Mouse (Mus musculus): Measurements from ENCODE around the gene Pimreg.

DNA sequence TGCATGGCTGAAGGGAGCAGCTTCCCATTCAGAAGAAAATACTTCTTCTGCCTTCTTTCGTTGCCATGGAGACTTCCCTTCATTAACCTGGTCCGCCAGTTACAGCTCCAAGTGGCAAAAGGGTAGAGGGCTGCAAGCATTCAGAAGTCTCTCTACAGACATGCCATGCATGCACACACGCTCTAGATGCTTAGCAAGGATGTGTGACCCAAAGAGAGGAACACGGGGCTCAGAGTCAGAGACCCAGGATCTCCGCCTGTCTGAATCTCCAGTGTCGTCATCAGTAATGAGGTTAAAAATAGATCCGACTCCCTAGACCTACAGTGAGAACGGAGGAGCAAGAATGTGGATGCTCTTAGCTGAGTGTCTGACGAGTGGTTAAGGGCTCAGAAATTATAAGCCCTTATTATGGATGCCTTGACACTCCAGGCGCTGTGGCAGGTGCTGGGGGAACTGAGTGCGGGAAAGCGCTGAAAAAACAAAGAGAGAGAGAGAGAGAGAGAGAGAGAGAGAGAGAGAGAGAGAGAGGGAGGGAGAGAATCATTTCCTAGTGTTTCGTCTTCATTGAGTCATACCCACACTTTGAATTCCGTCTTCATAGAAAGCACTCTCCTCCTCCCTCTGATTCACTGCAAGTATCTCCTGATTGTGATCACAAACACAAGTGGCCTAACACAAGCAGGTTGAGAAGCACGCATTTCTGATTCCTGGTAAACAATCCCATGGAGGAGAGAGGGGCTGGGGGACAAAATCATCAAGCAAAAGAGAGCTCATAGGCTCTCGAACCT lies 2.0 kb upstream of the Pimreg start:
- TF ChIP-seq POLR2A (IDR thresholded peaks at IDR 0.05; ENCODE audit: extremely low read depth, insufficient read depth, low read length), result no peak
- TF ChIP-seq CTCF (IDR thresholded peaks at IDR 0.05; ENCODE audit: low read depth, low read length), result no peak
